Mouse (Mus musculus): ENCODE measurements around the gene Mlxipl.
A peak's percentile ranks its signal among the peaks of the same experiment; 100 is the strongest.

Mlxipl gene

DNA sequence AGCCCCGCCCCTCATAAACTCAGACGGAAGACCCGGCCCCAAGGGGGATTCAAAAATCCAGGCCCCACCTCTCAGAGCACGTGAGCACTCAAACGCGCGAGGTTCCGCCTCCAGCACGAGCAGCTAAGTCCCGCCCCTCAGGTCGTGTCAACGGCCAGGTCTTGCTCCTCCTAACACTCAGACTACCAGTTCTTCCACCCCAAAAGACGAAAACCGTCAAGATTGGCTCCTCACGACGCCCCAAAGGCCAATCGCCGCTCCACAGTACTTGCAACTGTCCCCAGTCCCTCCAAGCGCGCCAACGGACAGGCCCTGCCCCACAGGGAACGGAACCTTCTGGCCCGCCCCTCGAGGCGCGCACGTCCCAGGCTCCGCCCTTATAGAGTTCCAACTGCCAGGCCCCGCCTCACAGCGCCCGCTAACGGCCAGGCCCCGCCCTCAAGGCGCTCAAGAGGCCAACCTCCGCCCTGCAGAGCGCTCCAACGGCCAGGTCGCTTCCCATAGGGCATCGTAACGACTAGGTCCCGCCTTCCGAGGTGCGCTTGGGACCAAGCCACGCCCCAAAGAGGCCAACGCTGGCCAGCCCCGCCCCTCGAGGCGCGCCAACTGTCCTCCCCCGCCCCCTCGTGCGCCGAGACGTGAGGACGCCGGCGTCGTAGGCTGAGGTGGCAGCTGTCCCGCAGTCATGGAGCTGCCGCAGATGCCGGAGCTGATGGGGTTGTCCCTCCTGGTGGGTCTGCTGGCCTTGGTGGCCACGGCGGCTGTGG lies 59.5 kb downstream of the Mlxipl start, which contains the start of gene Tbl2:
Tbl2 (plus strand) TSS at position 605 of the 767 bp plus-strand sequence.
- DNase-seq = peak; percentile 98

DNA sequence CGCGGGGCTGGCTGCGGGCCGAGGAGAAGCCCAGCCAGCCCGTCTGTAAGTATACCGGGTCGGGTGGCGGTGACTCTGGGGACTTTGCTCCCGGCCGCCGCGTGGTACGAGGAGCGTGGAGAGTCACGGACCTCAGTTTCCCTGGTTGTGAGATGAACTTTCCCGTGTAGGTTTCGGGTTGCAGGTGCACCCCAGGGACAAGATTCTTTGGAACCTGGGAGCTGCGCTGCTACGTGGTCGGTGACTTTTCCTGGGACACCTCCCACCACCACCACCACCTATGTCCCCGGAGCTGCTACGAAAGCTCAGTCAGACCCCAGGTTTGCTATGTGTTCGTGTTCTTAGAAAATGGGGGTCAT lies 60.1 kb downstream of the Mlxipl start:
- no peak for DNase-seq

DNA sequence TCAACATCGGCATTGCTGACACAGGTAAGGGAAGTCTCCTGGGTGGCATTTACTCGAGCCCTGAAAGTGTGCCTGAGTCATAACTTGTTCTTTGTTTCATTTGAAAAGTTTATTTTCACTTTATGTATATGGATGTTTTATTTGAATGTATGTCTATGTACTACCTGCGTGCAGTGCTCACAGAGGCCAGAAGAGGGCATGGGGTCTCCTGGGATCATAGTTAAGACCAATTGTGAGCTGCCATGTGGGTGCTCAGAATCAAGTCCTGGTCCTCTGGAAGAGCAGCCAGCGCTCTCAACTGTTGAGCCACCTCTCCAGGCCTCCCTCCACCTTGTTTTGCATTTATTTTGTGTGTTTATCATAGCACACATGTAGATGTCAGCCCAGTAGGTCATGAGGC lies 66.8 kb downstream of the Mlxipl start:
- peak; percentile 13 for DNase-seq

DNA sequence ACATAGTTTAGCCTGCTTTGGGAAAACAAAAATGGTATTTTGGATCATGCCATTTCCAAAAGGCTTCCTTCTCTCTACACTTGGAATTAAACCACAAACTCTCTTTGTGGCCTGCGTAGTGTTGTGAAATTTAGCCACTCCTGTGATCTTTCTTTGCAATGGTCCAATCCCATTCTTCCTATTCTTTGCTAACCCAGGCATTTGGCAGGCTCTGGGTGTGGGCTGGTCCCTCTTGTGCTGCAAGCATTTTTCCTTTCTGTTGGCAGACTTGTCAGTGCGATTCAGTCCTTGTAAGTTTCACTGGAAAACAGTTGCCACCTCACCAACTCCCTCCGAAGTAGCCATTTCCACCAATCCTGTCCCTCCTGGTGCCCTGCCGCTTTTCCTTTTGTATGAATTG lies 71.5 kb downstream of the Mlxipl start:
- peak; percentile 9 for DNase-seq

DNA sequence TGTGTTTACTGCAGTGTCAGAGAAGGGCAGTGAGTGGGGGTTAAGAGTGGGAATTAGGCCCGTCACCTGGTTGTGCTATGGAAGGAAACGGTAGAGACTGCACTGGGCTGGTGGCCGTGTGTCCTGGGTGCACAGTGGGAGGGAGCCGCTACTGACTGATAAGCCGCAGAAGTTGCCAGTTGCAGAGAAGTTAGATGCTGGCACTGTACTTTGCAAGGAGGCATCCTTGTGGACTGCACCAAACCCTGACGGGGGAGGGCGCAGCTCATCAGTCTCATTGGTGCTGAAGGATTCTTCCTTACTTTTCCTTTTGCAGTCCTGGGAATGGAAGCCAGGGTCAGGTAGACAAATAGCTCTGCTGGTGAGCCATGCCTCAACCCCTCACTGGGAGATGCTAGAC lies 72.0 kb downstream of the Mlxipl start:
- peak; percentile 10 for DNase-seq

DNA sequence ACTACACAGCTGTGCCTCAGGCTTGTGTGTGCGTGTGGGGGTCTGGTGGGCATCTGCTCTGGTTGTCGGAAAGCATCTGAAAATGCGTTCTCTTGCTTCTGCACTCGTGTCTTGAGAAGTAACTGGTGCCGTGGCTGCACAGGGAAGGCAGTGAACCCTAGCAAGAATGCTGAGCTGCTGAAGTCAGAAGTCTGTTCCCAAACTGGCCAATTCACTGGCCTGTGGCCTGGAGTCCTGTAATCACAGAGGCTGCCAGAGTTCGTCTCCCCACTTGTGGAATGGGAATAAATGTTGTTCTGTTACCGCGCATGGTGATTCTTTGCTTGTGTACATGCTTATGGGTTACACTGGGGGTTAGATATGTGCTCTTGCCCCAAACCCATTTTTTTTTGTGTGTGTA lies 72.7 kb downstream of the Mlxipl start:
- peak; percentile 9 for DNase-seq

DNA sequence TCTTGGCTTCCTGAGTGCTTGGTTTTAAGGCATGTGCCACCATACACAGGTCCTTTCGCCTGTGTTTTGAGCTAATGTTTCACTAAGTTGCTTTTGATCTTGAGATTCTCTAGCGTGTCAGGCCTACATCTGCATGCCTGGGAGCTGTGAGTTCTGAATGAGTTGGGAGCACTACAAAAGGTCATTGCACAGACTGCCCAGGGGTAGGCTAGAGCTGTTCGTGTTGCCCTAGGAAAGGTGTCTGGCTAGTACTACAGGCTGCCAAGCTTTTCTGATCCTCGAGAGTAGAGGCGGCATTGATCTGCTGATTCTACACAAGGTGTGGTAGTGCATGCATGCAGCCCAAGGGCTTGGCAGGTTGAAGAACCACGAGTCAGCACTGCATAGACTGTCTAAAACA lies 73.1 kb downstream of the Mlxipl start:
- peak; percentile 8 for DNase-seq

DNA sequence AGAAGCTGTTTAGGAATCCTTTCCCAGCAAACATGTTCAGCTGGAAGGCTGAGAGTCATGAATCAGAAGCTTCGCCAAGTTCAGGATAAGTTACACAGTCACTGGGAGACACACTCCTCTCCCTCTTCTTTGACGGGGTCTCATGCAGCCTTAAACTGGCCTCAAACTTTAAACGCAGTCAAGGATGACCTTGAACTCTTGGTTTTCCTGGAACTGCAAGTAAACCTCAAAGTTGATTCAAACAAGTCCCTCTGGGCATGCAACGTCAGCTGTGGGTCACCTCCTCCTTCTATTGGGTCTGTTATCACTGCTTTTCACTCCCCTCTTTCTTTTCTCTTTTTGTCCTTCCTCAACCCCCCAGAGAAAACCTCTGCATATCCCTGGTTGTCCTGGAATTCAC lies 77.2 kb downstream of the Mlxipl start:
- peak; percentile 53 for DNase-seq

DNA sequence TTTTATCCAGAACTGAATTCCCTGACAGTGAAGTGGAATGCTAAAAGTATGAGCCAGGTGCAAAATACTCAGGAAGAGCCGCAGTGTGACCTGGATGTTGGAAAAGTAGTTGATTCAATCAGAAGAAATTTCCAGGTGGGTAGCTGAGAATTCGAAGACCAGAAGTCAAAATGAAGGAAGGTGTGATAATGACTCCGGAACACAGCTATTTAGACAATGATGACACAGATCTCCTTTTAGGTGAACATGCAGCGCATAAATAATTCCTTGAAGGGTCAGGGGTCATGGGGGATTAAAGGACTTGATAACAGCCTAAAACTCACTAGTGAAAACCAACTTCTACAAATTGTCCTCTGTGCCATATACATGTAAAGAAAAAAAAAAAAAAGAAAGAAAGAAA lies 77.8 kb downstream of the Mlxipl start:
- peak; percentile 58 for DNase-seq

DNA sequence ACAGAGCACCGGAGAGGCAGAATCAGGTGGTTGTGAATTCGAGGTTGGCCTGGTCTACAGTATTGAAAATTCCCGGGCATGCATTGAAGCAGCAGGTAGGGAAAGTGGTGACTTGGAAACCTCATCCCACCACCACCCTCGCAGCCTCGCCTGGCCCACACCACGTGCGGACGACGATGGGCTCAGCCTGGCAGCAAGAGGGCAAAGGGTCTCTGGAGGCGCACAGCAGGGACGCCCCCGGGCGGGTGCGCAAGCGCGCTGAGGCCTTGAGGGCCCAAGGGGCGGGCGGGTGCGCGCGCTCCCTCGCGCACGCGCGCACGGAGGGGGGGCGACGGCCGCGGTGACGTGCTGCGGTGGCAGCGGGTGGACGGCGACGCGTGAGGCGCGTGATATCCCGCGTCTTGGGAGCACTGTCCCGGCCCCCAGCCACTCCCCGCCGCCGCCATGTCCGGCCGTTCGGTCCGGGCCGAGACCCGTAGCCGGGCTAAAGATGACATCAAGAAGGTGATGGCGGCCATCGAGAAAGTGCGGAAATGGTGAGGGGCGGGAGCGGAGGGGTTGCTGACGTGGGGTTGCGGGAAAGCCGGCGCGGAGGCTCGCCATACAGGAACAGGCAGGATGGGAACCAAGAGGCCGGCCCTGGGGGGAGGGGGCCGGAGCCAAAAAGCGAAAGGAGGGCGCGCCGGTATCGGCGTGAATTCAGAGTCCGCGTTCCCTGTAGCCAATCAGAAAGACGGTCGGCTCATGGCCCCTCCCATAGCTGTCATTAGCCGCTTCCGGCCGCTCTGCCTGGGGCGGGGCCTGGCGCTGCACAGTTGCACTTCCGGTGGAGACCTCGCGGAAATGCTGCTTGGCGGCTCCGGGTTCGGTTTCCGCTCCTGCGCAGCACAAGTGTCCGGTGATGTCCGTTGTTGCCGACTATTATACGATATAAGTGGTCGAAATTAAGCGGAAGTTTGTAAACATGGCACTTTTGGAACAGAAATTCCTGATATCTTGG lies 78.7 kb downstream of the Mlxipl start, which contains the start of gene Bcl7b:
Bcl7b (plus strand) TSS at position 221 of the 1,000 bp plus-strand sequence.
- peak; percentile 98 for DNase-seq

DNA sequence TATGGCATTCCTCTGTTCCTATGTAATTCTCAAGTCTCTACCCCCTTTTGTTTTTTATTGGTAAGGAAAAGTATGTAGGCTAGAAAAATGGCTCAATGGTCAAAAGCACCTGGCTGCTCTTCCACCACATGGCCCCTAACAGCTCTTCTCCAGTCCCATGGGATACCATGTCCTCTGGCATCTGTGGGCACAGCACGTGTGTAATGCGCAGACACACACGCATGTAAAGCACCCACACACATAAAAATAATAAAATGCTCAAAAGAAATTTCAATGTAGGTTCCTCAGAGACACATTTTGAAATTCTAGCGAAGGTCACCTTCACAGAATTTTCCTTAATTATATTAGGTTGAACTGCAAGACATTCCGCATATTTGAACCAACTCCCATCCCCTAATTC lies 79.8 kb downstream of the Mlxipl start:
- peak; percentile 62 for DNase-seq

DNA sequence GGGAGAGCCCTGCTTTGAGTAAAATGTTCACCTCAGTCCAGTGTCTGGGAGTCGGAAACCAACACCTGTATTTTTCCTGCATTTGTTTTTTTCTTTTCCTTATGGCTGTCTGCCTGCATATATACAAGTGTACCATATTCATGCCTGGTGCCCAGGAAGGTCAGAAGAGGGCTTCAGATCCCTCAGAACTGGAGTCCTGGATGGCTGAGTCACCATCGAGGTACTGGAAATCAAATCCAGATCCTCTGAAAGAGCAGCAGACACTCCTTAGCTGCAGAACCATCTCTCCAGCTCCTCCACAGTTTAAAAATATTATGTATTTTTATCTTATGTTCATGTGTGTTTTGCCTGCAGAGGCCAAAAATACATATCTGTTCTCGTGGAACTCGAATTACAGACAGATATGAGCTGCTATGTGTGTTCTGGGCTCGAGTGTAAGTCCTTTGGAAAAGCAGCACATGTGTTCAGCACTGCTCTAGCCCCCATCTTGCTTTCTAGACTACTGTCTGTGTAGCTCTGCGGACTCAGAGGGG lies 82.1 kb downstream of the Mlxipl start:
- no peak for DNase-seq

DNA sequence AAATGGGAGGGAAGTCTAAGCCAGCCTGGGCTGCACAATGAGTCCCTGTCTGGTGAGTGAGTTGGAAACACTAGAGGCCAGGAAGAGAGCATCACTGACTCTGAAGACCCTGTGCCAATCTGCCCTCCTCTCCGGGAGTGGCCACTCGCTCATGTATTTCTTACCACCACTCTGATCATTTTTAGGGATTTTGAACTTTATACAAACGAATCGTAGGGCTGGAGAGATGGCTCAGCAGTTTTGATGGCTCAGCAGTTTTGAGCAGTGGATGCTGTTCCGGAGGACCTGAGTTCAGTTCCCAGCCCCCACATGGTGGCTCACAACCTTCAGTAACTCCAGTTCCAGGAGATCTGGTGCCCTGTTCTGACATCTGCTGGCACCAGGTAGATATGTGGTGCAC lies 83.3 kb downstream of the Mlxipl start:
- DNase-seq = no peak

DNA sequence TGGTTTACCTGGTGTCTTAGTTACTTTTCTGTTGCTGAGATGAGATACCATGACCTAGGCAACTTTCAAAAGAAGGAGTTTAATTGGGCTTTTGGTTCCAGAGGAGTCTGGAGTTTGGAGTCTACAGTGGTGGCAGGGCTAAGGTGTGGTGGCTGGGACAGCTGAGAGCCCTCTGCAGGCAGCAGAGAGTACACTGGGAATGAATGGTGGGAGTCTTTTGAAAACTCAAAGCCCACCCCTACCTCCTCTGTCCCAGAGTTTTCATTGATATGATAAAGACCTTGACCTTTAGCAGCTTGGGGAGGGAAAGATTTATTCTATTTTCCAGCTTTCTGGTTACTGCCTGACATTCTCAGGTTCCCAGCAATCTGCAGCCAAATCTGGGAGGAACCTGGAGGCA lies 85.4 kb downstream of the Mlxipl start:
- DNase-seq = no peak

DNA sequence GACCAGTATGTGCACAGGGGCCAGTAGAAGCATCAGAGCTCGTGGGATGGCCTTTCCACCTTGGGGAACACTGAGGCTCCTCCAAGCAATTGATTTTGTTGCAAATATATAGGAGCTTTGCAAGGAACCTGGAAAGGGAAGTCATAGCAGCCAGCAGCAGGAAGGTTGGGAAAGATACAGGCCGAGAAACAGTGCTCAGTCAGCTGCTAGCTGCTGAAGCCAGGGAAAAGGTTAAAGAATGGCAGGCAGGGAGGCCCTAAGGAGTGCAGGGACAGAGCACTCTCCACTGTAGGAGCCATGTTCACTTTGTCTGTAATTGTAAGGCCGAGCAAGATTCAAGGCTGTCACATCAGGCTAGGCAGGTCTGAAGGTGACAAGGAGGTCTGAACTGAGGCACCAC lies 88.8 kb downstream of the Mlxipl start:
- DNase-seq = no peak

DNA sequence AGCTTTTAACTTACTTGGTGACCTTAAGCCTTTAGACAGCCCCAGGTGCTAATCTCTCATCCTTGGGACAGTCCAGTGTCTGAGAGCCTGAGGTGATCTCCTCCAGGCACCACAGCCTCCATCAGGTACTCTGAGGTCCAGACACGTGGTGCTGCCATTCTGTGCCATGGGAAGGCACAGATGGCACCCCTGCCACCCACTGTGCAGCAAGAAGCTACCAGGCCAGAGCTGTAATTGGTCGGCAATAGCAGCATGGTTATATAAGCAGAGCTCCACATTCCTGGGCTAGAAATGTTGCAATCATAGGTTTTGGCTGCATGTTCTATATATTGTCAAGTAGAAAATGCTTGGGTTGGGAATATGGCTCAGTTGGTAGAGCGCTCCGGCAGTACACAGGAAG lies 89.3 kb downstream of the Mlxipl start:
- peak; percentile 98 for DNase-seq

DNA sequence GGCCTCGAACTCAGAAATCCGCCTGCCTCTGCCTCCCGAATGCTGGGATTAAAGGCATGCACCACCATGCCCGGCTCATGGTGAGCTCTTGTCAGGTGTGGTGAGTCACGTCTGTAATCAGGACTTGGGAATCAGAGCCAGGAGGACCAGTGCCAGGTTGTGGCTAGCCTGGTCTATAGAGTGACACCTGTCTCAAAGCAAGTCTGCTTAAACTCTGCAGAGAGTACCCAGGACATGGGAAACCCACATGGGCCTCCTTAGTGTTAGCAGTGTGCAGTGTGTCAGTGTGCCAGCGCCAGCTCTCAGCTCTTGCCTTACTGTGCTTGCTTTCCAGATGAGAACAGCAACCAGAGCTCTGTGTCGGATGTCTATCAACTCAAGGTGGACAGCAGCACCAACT lies 89.9 kb downstream of the Mlxipl start:
- DNase-seq = peak; percentile 80

DNA sequence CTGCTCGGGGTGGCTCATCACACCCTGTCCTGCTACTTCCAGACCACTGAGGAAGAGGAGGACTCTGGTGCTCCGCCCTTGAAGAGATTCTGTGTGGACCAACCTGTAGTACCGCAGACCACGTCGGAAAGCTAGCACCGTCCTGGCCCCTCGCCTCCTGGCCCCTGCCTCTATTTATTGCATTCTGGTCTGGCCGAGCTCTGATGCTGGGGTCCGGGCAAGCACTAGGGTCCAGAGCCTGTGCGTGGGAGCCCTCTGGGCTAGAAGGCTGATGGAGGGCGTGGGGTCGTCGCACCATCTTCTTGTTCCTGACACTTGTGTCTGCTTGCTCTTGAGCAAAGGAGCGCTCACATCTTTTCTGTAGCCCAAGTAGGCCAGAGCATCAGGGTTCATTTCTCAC lies 91.1 kb downstream of the Mlxipl start:
- peak; percentile 45 for DNase-seq

DNA sequence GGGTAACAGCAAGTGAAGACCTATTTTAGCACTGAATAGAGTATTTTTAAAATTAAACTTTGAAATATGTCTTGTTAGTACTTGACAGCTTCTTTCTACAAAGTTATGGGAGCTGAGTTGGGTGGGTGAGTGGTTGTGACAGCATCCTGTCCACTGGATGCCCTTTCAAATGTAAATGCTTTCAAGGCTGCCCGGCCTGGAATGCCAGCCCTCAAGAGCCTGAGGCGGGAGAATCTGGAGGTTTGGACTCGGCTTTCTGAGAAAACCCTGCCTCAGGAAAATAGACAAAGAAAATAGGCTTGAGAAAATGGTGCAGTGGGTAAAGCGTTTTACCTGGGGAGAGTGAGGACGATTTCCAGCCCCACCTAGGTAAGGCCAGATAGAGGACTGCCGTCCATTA lies 92.1 kb downstream of the Mlxipl start:
- peak; percentile 34 for DNase-seq

DNA sequence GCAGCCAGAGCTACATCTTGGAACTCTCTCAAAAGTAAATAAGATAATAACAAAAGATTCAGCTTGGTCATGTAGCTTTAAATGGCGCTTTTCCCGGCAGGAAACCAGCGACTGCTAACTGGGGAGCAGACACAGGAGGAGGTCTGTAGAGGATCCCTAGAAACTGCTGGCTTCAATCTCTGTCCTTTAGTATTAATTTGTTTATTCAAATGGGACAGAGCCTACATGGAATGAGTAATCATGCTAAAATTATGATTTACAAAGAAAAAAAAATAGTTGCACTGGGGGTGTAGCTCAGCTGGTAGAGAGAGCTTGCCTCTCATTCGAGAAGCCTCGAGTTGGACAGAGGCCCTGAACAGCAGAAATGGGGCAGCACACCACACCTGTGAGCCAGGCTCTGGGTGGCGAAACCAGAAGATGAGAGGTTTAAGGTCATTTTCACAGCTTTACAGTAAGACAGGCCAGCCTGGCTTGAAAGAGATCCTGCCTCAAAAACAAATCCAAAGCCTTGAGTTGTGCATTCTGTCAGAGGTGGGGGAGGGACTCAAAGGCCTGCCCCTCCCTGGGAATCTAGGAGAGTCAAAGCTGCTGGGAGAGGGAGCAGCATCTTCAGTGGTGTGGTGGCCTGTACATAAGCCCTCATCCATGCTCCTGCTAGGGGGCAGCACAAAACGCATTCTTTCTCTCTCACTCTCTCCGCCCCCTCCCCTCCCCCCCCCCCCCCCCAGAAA lies 93.6 kb downstream of the Mlxipl start:
- DNase-seq = peak; percentile 64

DNA sequence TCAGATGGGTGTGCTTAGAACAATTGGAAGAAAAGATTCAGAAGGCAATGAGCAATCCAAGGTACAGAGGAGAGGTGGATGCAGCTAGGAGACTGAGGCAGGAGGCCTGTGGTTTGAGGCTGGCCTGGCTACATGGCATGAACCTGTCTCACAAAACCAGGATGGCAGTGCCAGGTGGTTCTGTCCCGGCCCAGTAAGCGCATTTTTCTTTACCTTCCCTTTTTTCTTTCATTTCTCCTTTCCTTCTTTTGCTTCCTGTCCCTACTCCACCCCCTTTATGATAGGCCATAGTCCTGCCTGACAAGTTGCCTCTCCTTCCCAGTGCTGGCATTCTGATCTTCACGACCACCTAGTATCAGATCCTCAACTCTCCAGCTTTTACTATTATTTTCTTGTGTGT lies 95.3 kb downstream of the Mlxipl start:
- peak; percentile 46 for DNase-seq

DNA sequence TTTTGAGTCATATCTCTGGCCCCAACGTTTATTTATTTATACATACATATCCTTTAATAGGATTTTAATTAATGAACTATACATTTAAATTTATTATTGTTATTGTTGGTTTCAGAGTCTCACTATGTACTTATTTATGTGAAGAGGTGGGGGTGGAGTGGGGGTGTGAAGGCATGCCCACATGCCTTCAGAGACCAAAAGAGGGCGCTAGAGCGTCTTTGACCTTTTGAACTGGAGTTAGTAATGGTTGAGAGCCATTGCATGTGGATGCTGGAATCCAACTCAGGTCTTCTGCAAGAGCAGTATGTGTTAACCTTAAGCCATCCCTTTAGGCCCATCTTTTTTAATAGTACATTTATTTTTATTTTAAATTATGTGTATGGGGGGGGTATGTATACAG lies 95.9 kb downstream of the Mlxipl start:
- peak; percentile 73 for DNase-seq

DNA sequence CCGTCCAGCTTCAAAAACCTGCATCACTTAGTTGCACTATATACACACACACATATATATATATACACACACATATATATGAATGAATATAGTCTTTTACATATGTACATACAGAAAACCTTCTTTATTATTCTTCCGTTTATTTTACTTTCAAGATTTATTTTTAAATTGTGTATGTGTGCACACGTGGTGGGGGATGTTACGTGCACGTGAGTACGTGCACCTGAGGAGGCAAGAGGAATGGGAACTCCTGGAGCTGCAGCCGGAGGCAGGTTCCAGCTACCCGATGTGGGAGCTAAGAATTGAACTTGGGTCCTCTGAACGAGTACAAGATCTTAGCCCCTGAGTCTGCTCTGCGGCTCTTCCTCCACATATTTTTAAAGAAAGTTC lies 96.5 kb downstream of the Mlxipl start:
- no peak for DNase-seq

Data from cerebellum, adult 9-10 months (tissue).